Mouse (Mus musculus) left cerebral cortex, adult 2 months (tissue): Measurements from ENCODE around the gene Gmpr. TPM values are rescaled to one million over a fixed set of nuclear protein-coding genes. Genes with fewer than 3 reads are reported as not detected.

Experiments
- DNase-seq, 2 experiments: peaks; one replicate each; pipeline ENCODE4 v3.0.0; 2021 to 2022; ENCODE audit warnings: low spot score in 2 of 2, mixed read lengths in 1 of 2; ENCODE audit errors: extremely low spot score in 1 of 2
- H3K27ac ChIP-seq: fragments of 200-600 bp; 2 replicates; pipeline ENCODE4 v1.8.1; 2022
- H3K4me3 ChIP-seq: fragments of 200-600 bp; 2 replicates; pipeline ENCODE4 v1.8.1; 2022
- CTCF ChIP-seq: fragments of 200-600 bp; IDR thresholded peaks from 2 replicates; pipeline ENCODE4 v1.8.1; 2022; ENCODE audit warnings: antibody characterized with exemption, mild to moderate bottlenecking, moderate library complexity
- intact Hi-C: fragments of 180-260 bp; cut with DNase I; formaldehyde crosslinking; loops from one replicate; pipeline ENCODE4 v1.15.1; 2025
- total RNA-seq, 2 experiments: library from RNA; stranded (reverse); gene quantifications; 2 replicates each; pipeline ENCODE4 v1.2.3; 2021

The Gmpr gene
- total RNA-seq, 2 experiments from 2014 or later, result 46.0 to 50.6 TPM

DNA sequence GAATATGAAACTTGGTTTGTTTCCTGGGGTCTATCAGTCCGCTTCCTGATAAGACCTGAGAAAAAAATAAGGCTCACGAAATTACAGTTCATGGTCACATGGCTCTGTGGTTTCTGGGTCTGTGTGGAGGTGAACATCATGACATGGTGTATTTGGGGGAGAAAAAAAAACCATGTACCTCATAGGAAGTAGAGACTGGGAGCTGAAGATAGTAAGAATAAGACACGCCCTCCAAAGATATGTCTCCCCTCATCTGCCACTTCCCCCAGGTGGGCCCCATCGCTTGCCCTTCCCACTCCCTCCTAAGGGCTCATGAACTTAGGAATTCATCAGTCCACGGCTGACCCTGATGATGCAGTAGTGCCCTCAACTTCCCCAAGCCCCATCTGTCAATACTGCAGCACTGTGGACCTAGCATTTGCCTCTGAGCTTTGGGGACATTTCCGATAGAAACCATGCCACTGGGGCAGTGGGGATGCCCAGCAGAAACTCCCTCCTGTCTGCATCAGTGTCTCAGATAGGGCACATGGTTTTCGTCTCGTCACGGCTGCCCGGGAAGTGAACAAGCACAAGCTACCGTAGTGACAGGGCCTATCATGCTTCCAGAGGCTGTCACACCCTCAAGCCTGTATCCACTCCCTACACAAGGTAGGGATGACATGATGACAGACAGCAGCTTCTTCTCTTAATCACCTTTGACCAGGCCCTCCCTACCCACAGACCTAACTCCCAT, 20.2 kb downstream of the Gmpr start:
- TF ChIP-seq CTCF, result no peak
- no peak for DNase-seq
- H3K27ac ChIP-seq, result no peak overlapping the region
- intact Hi-C loops, result no loop called here
- no peak overlapping the region for H3K4me3 ChIP-seq

DNA sequence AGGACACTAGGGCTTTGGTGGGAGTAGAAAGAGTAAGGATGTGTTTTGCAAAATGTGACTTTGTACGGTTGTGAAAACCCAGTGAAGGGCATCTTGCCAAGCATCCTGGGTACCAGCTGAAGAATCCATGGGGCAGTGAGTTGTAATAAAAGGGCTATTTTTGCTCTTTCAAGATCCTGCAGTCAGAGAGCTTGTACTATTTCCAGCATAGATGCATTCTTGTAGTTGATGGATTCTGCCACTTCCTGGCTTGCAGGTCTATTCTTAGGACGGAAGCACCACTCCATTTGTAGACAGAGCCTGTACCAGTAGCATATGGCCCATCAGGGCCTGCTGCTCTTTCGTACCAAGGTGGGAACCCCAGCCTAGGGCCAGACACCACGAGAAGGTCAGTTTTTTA, 21.5 kb downstream of the Gmpr start:
- DNase-seq, result no peak
- TF ChIP-seq CTCF, result no peak
- intact Hi-C loops, result no loop called here
- Histone ChIP-seq H3K4me3 (no peak overlapping the region), H3K27ac (no peak overlapping the region)

DNA sequence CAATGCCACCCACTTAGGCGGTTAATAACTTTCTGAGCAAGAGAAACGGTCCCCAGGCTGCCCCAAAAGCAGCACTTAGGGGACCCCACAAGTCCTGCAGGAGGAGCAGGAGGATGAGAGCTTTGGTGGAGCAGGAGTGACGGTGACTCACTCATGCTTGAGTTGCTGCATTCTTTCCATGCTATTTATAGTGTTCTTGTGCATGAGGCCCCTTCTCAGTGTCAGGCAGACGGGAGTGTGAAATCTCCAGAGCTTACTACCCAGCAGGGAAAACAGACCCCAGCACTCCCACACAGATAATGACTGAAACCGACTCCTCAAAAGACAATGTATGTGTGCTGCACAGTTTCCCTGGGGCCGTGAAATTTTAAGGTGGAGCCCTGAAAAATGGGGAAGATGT, 23.5 kb downstream of the Gmpr start:
- Histone ChIP-seq H3K4me3 (no peak overlapping the region), H3K27ac (peak overlapping the region; percentile 57)
- peak in 1 of 2 experiments; percentile 30 for DNase-seq
- no peak for TF ChIP-seq CTCF
- intact Hi-C loops, result no loop called here

DNA sequence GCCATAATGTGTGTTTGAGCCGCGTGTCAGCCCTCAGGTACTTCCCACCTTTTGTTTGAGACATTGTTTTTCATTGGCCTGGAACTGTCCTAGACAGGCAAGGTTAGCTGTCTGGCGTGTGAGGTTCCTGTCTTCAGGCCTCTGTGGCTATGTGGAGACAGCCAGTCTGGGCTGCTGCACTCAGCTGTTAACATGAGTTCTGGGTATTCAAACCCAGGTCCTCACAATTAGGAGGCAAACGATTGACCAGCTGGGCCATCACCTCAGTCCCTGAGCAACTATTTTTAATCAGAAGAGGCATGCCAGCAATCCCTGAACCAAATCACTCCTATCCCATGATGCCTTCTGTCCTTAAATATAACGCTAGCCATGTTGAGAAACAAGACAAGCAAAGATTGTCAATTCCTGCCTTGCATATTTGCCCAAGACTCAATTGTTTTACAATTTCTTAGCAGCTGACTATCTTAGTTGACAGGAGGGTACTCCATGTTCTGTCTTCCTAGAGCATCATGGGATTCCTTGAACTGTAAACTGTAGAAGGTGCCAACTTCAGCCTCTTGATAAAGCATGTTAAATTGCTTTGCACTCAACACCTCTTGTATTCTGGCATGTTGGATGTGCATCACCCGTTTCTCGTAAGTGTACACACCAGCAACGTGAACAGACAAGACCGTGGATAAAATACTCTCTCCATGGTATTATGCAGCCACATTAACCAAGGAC, 28.6 kb downstream of the Gmpr start:
- TF ChIP-seq CTCF, result no peak
- Histone ChIP-seq H3K27ac (no peak overlapping the region), H3K4me3 (no peak overlapping the region)
- DNase-seq, result no peak
- intact Hi-C loops, result loop anchor here (5.0 kb wide), 2 partner anchors 101 to 426 kb away; no protein-coding TSS in a partner anchor

DNA sequence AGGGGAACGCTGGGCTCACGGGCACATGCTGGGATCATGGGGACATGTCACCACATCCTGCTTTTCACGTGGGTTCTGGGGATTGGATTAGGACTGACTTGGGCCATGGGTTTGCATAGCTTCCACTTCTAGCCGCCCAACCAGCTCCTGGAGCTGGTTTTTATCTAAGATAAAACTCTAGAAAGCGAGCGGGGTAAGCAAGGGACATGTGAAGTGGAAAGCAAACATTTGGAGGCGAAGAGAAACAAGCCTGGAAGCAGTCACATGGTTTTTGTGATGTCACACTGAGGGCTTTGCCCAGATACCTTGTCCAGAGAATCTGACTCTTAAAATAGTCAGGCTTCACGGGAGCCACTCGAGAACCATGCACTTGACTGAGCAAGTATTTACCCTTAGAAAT, 29.9 kb downstream of the Gmpr start:
- no peak for TF ChIP-seq CTCF
- Histone ChIP-seq H3K4me3 (no peak overlapping the region), H3K27ac (0 out of 2 replicates have a peak overlapping the region, but pooled peaks have one; percentile 15)
- no peak for DNase-seq
- intact Hi-C loops, result loop anchor here (5.0 kb wide), 2 partner anchors 100 to 425 kb away; no protein-coding TSS in a partner anchor

DNA sequence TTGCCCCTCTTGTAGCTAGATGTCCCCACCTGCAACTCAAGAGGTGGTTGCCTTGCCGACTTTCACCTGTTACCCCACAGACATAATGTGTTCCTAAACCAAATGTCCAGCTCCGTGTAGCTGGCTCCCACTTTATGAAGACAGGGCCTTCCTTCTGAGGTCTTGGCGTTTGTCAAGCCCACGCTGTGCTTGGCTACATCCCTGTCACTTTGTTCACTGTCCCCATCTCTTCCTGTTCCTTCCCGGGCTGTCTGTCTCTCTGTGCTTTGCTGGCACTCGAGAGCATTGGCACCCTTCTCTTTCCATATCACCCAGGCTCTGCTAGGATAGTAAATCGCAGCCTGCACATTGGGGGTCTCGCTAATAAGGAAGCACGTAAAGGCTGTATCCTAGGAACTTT, 30.8 kb downstream of the Gmpr start:
- Histone ChIP-seq H3K27ac (peak overlapping the region; percentile 97), H3K4me3 (no peak overlapping the region)
- intact Hi-C loops, result loop anchor here (2.0 to 5.0 kb wide), 4 partner anchors 33 to 717 kb away; no protein-coding TSS in a partner anchor
- no peak for TF ChIP-seq CTCF
- no peak for DNase-seq

DNA sequence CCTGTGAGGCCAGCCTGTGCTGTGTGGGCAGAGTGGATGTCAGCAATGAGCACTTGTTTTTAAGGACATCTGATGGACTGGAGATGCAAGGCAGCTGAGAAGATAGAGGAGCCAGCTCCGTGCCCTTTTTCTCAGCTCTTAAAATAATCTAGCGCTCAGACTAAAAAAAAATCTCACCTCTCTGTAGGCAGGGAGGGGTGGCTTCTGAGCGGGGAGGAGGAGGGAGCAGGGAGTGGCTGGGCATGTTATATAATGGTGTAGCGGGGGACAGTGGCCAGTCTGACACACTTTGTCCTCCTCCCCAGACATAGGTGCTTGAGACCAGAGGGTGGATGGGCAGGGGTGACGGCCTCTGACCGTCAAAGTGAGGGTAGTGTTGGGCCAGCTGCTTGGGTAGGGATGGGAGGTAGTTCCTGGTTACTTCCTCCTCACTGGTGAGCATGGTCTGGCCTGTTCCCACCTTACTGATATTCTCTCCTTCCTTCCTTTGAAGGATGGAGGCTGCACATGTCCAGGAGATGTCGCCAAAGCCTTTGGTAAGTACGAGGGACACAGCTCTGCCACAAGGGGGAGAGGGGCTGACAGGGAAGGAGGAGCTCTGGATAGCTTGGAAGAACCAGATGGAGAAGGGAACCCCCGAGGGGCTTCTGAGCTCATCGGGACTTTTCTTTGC, 31.4 kb downstream of the Gmpr start:
- peak; percentile 68 to 70 for DNase-seq
- Histone ChIP-seq H3K27ac (peak overlapping the region; percentile 97), H3K4me3 (peak overlapping the region; percentile 52)
- peak; percentile 44 for TF ChIP-seq CTCF
- intact Hi-C loops, result loop anchor here (2.0 to 5.0 kb wide), 4 partner anchors 32 to 716 kb away; no protein-coding TSS in a partner anchor

DNA sequence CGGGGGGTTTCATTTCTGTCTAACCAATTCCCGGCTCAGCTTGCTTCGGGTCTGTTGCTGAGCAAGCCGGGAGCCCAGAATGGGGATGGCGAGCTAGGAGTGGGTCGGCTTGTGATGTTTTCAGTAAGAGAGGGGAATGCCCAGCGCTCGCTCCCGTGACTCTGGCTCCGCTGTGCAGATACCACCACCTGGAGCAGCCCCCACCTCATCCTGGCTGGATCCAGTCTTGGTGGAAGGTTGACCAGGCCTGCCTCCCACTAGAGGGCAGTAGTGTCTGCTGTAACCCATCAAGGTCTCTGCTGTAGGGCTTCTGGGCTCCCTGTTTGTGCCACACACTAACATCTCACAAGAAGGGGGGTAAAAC, 31.9 kb downstream of the Gmpr start:
- TF ChIP-seq CTCF, result peak; percentile 56
- intact Hi-C loops, result loop anchor here (2.0 to 5.0 kb wide), 4 partner anchors 32 to 716 kb away; no protein-coding TSS in a partner anchor
- DNase-seq, result peak; percentile 79 to 82
- H3K4me3 ChIP-seq, result peak overlapping the region; percentile 52
- peak overlapping the region; percentile 97 for H3K27ac ChIP-seq

DNA sequence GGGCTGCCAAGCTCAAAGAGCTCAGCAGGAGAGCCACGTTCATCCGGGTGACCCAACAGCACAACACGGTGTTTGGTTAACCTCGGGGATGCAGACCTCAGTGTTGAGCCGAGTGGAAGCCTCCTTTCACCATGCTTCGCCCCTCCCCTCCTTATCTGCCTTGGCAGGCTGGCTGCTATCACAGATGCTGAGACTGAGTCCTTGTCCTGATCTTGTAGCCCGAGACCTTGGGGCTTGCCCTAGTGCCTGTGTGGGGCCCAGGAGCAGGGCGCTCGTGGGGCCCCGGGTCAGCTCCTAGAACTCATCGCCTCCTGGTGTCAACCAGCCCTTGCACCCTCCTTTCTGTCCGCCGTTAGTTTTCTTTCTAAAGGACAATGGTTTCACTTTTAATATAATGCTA, 38.7 kb downstream of the Gmpr start:
- Histone ChIP-seq H3K4me3 (no peak overlapping the region), H3K27ac (no peak overlapping the region)
- DNase-seq, result no peak
- no peak for TF ChIP-seq CTCF
- intact Hi-C loops, result no loop called here

DNA sequence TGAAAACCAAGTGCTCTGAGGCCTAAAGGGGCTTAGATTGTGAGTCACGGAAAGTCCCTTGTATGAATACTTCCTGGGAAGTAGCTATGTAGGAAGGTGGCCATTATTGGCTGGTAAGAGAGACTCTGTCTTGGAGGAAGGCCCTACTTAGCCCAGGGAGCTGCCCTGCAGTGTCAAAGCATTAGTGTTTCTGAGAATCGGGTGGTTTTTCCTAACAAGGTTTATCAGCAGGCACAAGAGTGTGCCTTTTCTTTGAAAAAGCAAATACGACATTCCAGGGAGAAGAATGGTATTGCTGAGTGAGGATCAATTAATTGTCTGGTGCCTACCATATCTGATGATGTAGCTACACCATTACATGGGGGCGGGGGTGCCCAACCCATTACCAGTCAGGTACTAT, 39.7 kb downstream of the Gmpr start:
- intact Hi-C loops, result no loop called here
- DNase-seq, result no peak
- no peak for TF ChIP-seq CTCF
- H3K27ac ChIP-seq, result no peak overlapping the region
- H3K4me3 ChIP-seq, result no peak overlapping the region

DNA sequence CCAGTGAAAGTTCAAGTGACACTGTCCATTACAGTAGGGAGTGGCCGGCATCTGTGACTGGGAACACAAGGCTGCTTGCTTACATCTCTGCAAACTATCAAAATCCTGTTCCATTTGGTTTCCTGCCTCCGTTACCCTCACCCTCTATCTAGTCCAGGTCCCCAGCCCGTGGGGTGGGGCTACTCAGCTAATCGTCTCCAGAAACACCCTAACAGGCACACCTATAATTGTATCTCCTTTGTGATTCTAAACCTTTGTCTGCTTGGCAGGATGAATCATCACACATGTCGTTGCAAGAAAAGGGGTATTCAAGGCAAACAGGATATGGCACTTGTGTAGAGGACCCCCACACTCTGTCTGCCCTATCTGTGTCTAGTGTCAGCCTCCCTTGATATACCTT, 40.3 kb downstream of the Gmpr start:
- no peak for DNase-seq
- H3K4me3 ChIP-seq, result no peak overlapping the region
- no peak for TF ChIP-seq CTCF
- intact Hi-C loops, result no loop called here
- H3K27ac ChIP-seq, result no peak overlapping the region

DNA sequence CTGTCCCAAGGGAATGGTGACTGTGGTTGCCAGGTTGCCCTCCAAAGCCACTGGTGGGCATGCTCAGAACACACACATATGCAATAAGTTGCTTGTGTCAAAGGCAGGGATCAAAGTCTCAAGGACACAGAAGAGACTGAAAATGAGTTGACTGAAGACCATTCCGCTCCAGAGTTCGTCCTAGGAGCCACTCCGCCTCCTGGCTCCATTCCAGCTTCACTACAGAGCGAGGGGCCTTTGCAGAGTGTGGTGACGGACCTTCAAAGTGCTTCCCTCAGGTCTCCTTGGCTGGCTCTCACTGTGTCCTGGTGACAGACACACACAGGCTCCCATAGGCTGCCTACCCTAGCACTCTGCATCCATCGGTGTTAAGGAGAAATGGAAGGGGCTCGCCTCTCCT, 46.4 kb downstream of the Gmpr start:
- no peak overlapping the region for H3K4me3 ChIP-seq
- no peak for TF ChIP-seq CTCF
- H3K27ac ChIP-seq, result no peak overlapping the region
- no peak for DNase-seq
- intact Hi-C loops, result no loop called here
